Mouse (Mus musculus): ENCODE measurements at regions not wholly inside any gene's neighbourhood (a gene's known extent, or its start where the extent isn't known, plus 50 kb on each side); places are given as distances from the start of the nearest gene placed in this dataset.

- Histone ChIP-seq H3K36me3 (ENCODE audit: control insufficient read depth, insufficient read depth) (no peaks in the 10 kb centered on the region), H3K4me3 (ENCODE audit: insufficient read depth, poor library complexity, severe bottlenecking) (no peak overlapping the region), H3ac (ENCODE audit: control insufficient read depth, insufficient read length, low read depth) (no peak overlapping the region), H3K79me2 (ENCODE audit: control insufficient read depth, insufficient read depth) (no peaks in the 10 kb centered on the region), H3K27me3 (ENCODE audit: control insufficient read depth, insufficient read depth, insufficient read length) (no peaks in the 10 kb centered on the region), H3K79me3 (ENCODE audit: low read depth) (no peaks in the 10 kb centered on the region)
- no peak for TF ChIP-seq MYOG (IDR thresholded peaks at IDR 0.05; ENCODE audit: control insufficient read depth, extremely low read depth, insufficient read length)
- TF ChIP-seq FOSL1 (IDR thresholded peaks at IDR 0.05; ENCODE audit: insufficient read depth, low read length, poor library complexity, severe bottlenecking): no peak
- TF ChIP-seq USF1 (IDR thresholded peaks at IDR 0.05; ENCODE audit: low read depth): no peak
- no peak for TF ChIP-seq MYOD1 (IDR thresholded peaks at IDR 0.05; ENCODE audit: control insufficient read depth, insufficient read length, low read depth)
- TF ChIP-seq CTCF (IDR thresholded peaks at IDR 0.05; ENCODE audit: control insufficient read depth, insufficient read depth, insufficient read length): no peak
- no peak for TF ChIP-seq CEBPB (IDR thresholded peaks at IDR 0.05; ENCODE audit: low read depth)
- TF ChIP-seq MAX (IDR thresholded peaks at IDR 0.05): no peak
Measured at GRCm38 (mm10) chr11:10952914-10953313, 161.1 kb upstream of the Vwc2 start.
